Mouse (Mus musculus) heart, postnatal 36 days (tissue): ENCODE measurements around the gene Minos1. TPM values are rescaled to one million over a fixed set of nuclear protein-coding genes. Genes with fewer than 3 reads are reported as not detected.

ENCODE experiments used
- DNase-seq, 2 experiments: peaks; one replicate each; pipeline ENCODE4 v3.0.0; 2021 to 2022
- intact Hi-C: fragments of 180-260 bp; cut with DNase I; formaldehyde crosslinking; loops from one replicate; pipeline ENCODE4 v1.15.1; 2025
- total RNA-seq, 2 experiments: library from RNA; stranded (reverse); gene quantifications; 2 replicates each; pipeline ENCODE4 v1.2.3; 2021

Gene Minos1
- total RNA-seq, 2 experiments from 2014 or later, result 679 to 769 TPM

GRCm38 (mm10) chr4:139146760-139147159 is 15.8 kb upstream of the Minos1 start:
- intact Hi-C loops, result no loop called here
- DNase-seq, result peak; percentile 57 to 61

GRCm38 (mm10) chr4:139145156-139145555 is 14.2 kb upstream of the Minos1 start:
- intact Hi-C loops, result no loop called here
- no peak for DNase-seq

GRCm38 (mm10) chr4:139144577-139144976 is 13.7 kb upstream of the Minos1 start:
- intact Hi-C loops, result loop anchor here (5.0 kb wide), 1 partner anchor 43 kb away; no protein-coding TSS in a partner anchor
- no peak for DNase-seq

- intact Hi-C loops, result loop anchor here (5.0 kb wide), 1 partner anchor 44 kb away; no protein-coding TSS in a partner anchor
- no peak for DNase-seq
Measured at GRCm38 (mm10) chr4:139142985-139143384, 12.1 kb upstream of the Minos1 start.

- intact Hi-C loops, result loop anchor here (5.0 kb wide), 1 partner anchor 46 kb away; no protein-coding TSS in a partner anchor
- DNase-seq, result no peak
Measured at GRCm38 (mm10) chr4:139141785-139142184, 10.9 kb upstream of the Minos1 start.

- intact Hi-C loops, result loop anchor here (5.0 kb wide), 1 partner anchor 47 kb away; no protein-coding TSS in a partner anchor
- DNase-seq, result no peak
Measured at GRCm38 (mm10) chr4:139140267-139140666, 9.4 kb upstream of the Minos1 start.

GRCm38 (mm10) chr4:139136011-139136410 is 5.1 kb upstream of the Minos1 start:
- DNase-seq, result no peak
- intact Hi-C loops, result no loop called here

- no peak for DNase-seq
- intact Hi-C loops, result loop anchor here (5.0 kb wide), 1 partner anchor 119 kb away; no protein-coding TSS in a partner anchor
Measured at GRCm38 (mm10) chr4:139133109-139133508, 2.2 kb upstream of the Minos1 start.

- DNase-seq, result no peak
- intact Hi-C loops, result loop anchor here (2.0 to 5.0 kb wide), 2 partner anchors 41 to 120 kb away; no protein-coding TSS in a partner anchor
Measured at GRCm38 (mm10) chr4:139131858-139132672, 1.2 kb upstream of the Minos1 start.

- intact Hi-C loops, result loop anchor here (1.0 to 5.0 kb wide), 3 partner anchors 39 to 122 kb away; partner anchors contain the start of gene Capzb
- peak in 1 of 2 experiments; percentile 33 for DNase-seq
Measured at GRCm38 (mm10) chr4:139129806-139130700, 860 bp downstream of the Minos1 start.

GRCm38 (mm10) chr4:139126475-139126874 is 4.4 kb downstream of the Minos1 start:
- intact Hi-C loops, result no loop called here

GRCm38 (mm10) chr4:139124940-139125339 is 6.0 kb downstream of the Minos1 start:
- intact Hi-C loops, result no loop called here
- no peak for DNase-seq

More at GRCm38 (mm10) chr4:139126475-139126874, 4.4 kb downstream of the Minos1 start:
- DNase-seq, result no peak

- intact Hi-C loops, result no loop called here
- DNase-seq, result no peak
Measured at GRCm38 (mm10) chr4:139122557-139122956, 8.4 kb downstream of the Minos1 start.

GRCm38 (mm10) chr4:139120998-139121397 is 9.9 kb downstream of the Minos1 start:
- DNase-seq, result no peak
- intact Hi-C loops, result no loop called here

- no peak for DNase-seq
- intact Hi-C loops, result no loop called here
Measured at GRCm38 (mm10) chr4:139120281-139120814, 10.6 kb downstream of the Minos1 start.

GRCm38 (mm10) chr4:139116356-139117063 is 14.4 kb downstream of the Minos1 start:
- no peak for DNase-seq
- intact Hi-C loops, result no loop called here

GRCm38 (mm10) chr4:139115721-139116120 is 15.2 kb downstream of the Minos1 start:
- intact Hi-C loops, result no loop called here
- no peak for DNase-seq

- no peak for DNase-seq
- intact Hi-C loops, result no loop called here
Measured at GRCm38 (mm10) chr4:139112482-139112881, 18.4 kb downstream of the Minos1 start.

GRCm38 (mm10) chr4:139111421-139111820 is 19.5 kb downstream of the Minos1 start:
- intact Hi-C loops, result no loop called here
- DNase-seq, result no peak

GRCm38 (mm10) chr4:139110858-139111257 is 20.1 kb downstream of the Minos1 start:
- no peak for DNase-seq
- intact Hi-C loops, result no loop called here
